Mouse (Mus musculus) bone marrow macrophage, adult 2 months (primary cell): ENCODE data around the gene Slc46a3. TPM values are rescaled to one million over a fixed set of nuclear protein-coding genes. Genes with fewer than 3 reads are reported as not detected.

Source experiments
- H3K27ac ChIP-seq: 2 replicates; pipeline ENCODE4 v1.5.1; 2012; ENCODE audit warnings: low read depth, low read length; ENCODE audit not compliant: insufficient read depth
- H3K4me1 ChIP-seq: 2 replicates; pipeline ENCODE4 v1.6.1; 2012; ENCODE audit warnings: low read length; ENCODE audit not compliant: control insufficient read depth, insufficient read depth
- H3K4me3 ChIP-seq: 2 replicates; pipeline ENCODE4 v1.5.1; 2012; ENCODE audit warnings: mild to moderate bottlenecking, low read length, moderate library complexity; ENCODE audit not compliant: insufficient read depth
- CTCF ChIP-seq: IDR thresholded peaks from 2 replicates; pipeline ENCODE4 v1.5.1; 2012; ENCODE audit warnings: low read depth, mild to moderate bottlenecking, low read length, moderate library complexity
- POLR2A ChIP-seq: IDR thresholded peaks from 2 replicates; pipeline ENCODE4 v1.6.1; 2012; ENCODE audit warnings: mild to moderate bottlenecking, low read depth, low read length, borderline replicate concordance
- polyA plus RNA-seq: library from polyadenylated mRNA; stranded (reverse); fragments of >200 nt; gene quantifications from 2 replicates; pipeline ENCODE4 v1.2.4, GENCODE M21; 2012; ENCODE audit not compliant: missing spikeins, insufficient read depth, insufficient read length

Slc46a3 gene
- polyA plus RNA-seq, 1 experiment: 172 TPM

- Histone ChIP-seq H3K4me3 (peak overlapping the region; percentile 42), H3K27ac (peak overlapping the region; percentile 97), H3K4me1 (peaks cover 39% of the 10 kb centered on the region)
- TF ChIP-seq POLR2A (no peak), CTCF (no peak)
These were observed 1.0 kb upstream of the Slc46a3 start for GRCm38 (mm10) chr5:147895436-147896198.

DNA sequence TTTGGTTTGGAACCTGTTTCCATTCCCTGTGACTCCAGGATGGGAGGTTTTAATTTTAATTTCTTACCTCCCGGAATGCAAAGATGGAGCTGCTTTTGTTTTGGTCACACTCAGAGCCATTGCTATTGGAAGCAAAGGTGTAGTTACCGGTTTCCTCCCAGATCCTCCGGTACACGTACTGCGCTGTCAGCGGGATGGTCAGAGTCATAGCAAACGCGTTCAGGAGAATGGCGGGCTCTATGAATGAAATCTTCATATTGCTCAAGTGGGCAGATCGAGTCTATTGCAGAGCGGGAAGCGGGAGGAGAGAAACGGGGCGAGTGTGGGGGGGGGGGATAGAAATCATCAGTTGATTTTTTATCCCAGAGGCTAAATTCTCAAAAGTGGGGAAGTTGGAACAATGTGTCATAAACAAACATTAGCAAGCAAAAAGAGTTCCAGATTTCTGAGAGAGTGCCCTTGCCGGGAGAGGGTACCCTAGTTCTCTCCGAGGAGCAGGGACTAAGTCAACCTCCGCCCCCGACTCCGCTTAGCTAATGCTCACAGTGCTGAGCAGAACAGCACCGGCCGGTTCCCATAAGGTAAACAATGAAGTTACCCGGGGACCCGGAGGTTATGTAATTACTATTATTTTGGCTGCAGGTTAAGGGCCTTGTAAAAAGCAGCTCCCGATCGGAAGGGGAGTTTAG, 705 bp downstream of the Slc46a3 start:
- Histone ChIP-seq H3K4me3 (peak overlapping the region; percentile 77), H3K4me1 (peaks cover 33% of the 10 kb centered on the region), H3K27ac (peak overlapping the region; percentile 75)
- TF ChIP-seq POLR2A: no peak
- TF ChIP-seq CTCF: no peak

DNA sequence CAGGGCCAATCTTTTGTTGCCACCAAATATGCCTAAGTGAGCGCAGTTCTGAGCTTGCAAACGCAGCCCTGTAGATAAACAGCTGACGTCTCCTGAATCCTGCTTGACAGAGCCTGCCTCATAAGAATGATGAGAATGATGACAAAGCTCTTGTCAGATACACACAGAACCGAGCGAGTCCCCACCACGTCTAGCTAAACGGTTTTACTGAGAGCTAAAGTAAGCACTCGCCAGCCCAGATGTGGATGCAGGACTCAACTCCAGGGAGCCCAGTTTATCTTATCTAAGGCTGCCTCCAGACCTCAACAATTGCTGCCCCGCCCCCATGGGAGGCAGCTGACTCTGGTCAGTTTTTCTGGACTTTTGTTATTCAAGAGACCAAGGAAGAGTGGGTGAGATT, 1.5 kb downstream of the Slc46a3 start:
- Histone ChIP-seq H3K27ac (no peak overlapping the region), H3K4me1 (peaks cover 32% of the 10 kb centered on the region), H3K4me3 (no peak overlapping the region)
- TF ChIP-seq POLR2A: no peak
- no peak for TF ChIP-seq CTCF

- H3K27ac ChIP-seq: no peak overlapping the region
- TF ChIP-seq POLR2A (no peak), CTCF (no peak)
- H3K4me1 ChIP-seq: peaks cover 32% of the 10 kb centered on the region
- H3K4me3 ChIP-seq: no peak overlapping the region
These were observed 1.9 kb downstream of the Slc46a3 start for GRCm38 (mm10) chr5:147892735-147893134.

DNA sequence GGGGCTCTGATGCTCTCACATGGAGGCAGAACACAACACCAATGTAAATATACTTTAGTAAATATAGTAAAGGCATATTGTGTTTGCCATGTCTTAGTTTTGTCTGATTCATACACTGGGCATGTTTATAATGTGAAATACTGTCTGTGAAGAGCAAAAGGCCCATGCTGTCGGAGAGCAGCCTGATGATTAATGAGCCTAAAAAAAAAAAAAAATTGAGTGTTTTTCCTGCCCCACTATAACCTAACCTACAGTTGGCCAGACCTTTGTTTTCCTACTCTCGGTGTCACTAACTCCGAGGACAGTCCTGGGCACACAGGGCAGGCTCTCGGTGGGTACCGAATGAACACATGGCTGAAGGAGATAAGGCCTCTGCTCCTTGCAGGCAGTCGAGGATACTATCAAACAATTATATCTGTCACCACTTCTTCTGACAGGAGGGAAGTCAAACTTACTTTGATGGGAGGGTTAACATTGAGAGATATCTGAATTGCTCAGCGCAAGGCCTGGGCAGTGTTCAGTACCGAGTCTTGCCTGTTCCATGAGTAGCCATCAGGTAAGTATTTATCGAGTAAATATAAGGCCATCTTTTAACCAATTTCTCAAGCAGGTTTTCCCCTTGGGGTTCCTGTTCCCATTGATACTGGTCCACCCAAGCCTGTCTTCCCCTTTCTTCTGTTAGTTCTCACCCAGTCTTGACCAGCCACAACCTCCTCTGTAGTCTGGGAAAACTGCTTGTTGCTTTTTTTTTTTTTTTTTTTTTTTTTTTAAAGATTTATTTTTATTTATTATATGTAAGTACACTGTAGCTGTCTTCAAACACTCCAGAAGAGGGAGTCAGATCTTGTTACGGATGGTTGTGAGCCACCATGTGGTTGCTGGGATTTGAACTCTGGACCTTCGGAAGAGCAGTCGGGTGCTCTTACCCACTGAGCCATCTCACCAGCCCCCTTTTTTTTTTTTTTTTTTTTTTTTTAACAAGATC, 6.0 kb downstream of the Slc46a3 start:
- Histone ChIP-seq H3K4me1 (peaks cover 19% of the 10 kb centered on the region), H3K4me3 (no peak overlapping the region), H3K27ac (no peak overlapping the region)
- no peak for TF ChIP-seq POLR2A
- no peak for TF ChIP-seq CTCF

- no peak overlapping the region for H3K27ac ChIP-seq
- TF ChIP-seq POLR2A (no peak), CTCF (no peak)
- no peaks in the 10 kb centered on the region for H3K4me1 ChIP-seq
- no peak overlapping the region for H3K4me3 ChIP-seq
These were observed 11.0 kb downstream of the Slc46a3 start for GRCm38 (mm10) chr5:147883581-147883980.

DNA sequence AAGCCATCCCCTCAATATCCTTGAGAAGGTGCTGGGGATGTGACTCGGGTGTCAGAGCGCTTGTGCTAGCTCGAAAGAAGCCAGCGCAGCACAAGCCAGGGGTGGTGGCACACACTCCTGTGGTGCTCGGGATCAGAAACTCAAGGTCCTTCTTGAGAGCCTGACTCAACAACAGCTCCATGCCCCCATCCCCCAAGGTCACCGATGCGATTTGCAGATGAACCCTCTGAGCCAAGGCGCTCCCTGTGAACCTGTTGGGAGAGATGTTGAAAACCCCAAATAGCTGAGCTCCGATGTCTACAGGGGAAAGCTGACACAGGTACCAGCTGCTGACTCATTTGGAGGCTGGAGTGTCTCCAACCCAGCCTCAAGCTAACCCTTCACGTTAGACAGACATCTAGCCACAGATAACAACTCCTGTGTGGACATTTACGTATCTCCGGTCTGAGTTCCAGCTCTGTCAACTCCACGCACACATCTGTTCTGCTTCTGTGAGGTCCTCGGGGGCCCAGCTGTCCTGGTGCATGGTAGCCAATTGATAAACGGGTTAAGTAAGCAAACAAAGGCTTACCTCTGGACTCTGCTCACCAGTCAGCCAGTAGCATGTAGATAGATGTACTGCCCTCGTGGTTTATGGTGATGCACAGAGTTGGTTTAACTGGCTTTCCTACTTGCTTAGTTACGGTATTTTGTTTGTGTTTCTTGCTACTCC, 14.5 kb downstream of the Slc46a3 start:
- no peaks in the 10 kb centered on the region for H3K4me1 ChIP-seq
- H3K4me3 ChIP-seq: no peak overlapping the region
- no peak overlapping the region for H3K27ac ChIP-seq
- TF ChIP-seq POLR2A: no peak
- TF ChIP-seq CTCF: no peak

DNA sequence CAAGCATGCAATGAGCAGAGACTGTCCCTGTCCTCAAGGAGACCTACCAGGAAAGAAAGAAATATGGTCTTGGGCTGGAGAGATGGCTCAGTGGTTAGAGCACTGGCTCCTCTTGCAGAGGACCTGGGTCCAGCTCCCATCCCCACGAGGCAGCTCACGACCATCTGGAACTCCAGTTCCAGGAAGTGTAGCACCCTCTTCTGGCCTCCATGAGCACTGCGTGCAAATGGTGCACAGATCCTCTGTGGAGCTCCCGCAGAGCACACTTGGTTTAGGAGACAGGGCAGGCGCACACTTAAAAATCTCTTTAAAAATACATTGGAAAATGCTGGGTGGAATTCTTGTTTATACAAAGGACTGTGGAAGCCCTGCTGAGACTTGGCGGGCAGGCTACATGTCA, 17.1 kb downstream of the Slc46a3 start:
- Histone ChIP-seq H3K4me3 (no peak overlapping the region), H3K27ac (no peak overlapping the region), H3K4me1 (peaks cover 18% of the 10 kb centered on the region)
- TF ChIP-seq POLR2A: no peak
- TF ChIP-seq CTCF: peak; percentile 43; the same call in 1 of the 2 replicates

GRCm38 (mm10) chr5:147875210-147875609, 19.4 kb downstream of the Slc46a3 start:
- Histone ChIP-seq H3K4me3 (no peak overlapping the region), H3K27ac (no peak overlapping the region), H3K4me1 (peaks cover 39% of the 10 kb centered on the region)
- TF ChIP-seq POLR2A (no peak), CTCF (no peak)
